Mouse (Mus musculus) C2C12 (cell line): ENCODE measurements at regions not wholly inside any gene's neighbourhood (a gene's known extent, or its start where the extent isn't known, plus 50 kb on each side); places are given as distances from the start of the nearest gene placed in this dataset.

Experiments
- H3K27me3 ChIP-seq: one replicate; pipeline ENCODE4 v1.6.1; 2011; ENCODE audit not compliant: control insufficient read depth, insufficient read depth, insufficient read length
- H3K36me3 ChIP-seq: one replicate; pipeline ENCODE4 v1.6.1; 2011; ENCODE audit not compliant: control insufficient read depth, insufficient read depth
- H3K4me3 ChIP-seq: one replicate; pipeline ENCODE4 v1.5.1; 2011; ENCODE audit warnings: mild to moderate bottlenecking, control low read depth; ENCODE audit not compliant: poor library complexity, insufficient read depth, severe bottlenecking
- H3K79me2 ChIP-seq: one replicate; pipeline ENCODE4 v1.6.1; 2011; ENCODE audit not compliant: control insufficient read depth, insufficient read depth
- H3K79me3 ChIP-seq: one replicate; pipeline ENCODE4 v1.6.1; 2011; ENCODE audit warnings: low read depth, control low read depth
- H3ac ChIP-seq: one replicate; pipeline ENCODE3; 2011; ENCODE audit warnings: low read depth; ENCODE audit not compliant: control insufficient read depth, insufficient read length
- CEBPB ChIP-seq: IDR thresholded peaks from one replicate; pipeline ENCODE4 v1.6.1; 2011; ENCODE audit warnings: low read depth, mild to moderate bottlenecking, control low read depth, moderate library complexity
- CTCF ChIP-seq: IDR thresholded peaks from one replicate; pipeline ENCODE4 v1.5.1; 2011; ENCODE audit not compliant: control insufficient read depth, insufficient read depth, insufficient read length
- FOSL1 ChIP-seq: IDR thresholded peaks from one replicate; pipeline ENCODE4 v1.8.0; 2011; ENCODE audit warnings: mild to moderate bottlenecking, low read length; ENCODE audit not compliant: poor library complexity, insufficient read depth, severe bottlenecking
- MAX ChIP-seq: IDR thresholded peaks from one replicate; pipeline ENCODE4 v1.6.1; 2011; ENCODE audit warnings: mild to moderate bottlenecking, control low read depth
- MYOD1 ChIP-seq: IDR thresholded peaks from one replicate; pipeline ENCODE4 v1.6.1; 2011; ENCODE audit warnings: low read depth; ENCODE audit not compliant: control insufficient read depth, insufficient read length
- MYOG ChIP-seq: IDR thresholded peaks from one replicate; pipeline ENCODE4 v1.6.1; 2011; ENCODE audit not compliant: control insufficient read depth, insufficient read length; ENCODE audit errors: extremely low read depth
- USF1 ChIP-seq: IDR thresholded peaks from one replicate; pipeline ENCODE4 v1.6.1; 2011; ENCODE audit warnings: low read depth, mild to moderate bottlenecking, control low read depth, moderate library complexity

DNA sequence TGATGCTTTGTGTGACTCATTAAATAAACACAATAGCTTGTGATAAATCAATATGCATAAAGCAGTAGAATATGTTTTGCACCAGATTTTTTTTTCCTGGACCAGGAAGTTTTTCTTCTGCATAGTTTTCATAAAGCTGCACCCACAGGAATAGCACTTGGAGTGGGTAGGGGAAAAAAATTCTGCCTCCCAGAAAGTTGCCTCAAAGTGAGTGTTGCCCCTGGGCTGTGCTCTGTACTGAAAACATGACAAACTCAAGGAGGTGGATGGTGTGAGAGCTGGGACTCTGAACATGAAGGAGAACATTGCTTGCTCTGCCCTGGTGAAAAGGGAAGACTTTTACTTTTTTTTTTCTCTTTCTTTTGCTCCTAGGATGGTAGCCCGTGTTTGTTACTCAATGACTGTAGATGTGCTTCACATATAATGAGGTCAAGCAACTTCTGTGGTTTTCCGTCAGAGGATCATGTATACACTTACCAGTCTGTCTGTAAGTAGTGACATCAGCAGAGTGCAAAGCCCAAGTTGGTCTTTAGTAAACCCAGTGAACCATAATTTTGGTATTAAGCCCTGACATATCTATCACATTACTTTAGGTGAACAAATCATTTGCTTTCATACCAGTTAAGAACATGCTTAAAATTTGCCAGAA is 164.1 kb upstream of the Lcorl start:
- no peaks in the 10 kb centered on the region for H3K27me3 ChIP-seq
- TF ChIP-seq FOSL1 = no peak
- no peak for TF ChIP-seq MYOG
- TF ChIP-seq MYOD1 = no peak
- H3K36me3 ChIP-seq = no peaks in the 10 kb centered on the region
- H3K79me3 ChIP-seq = no peaks in the 10 kb centered on the region
- no peaks in the 10 kb centered on the region for H3K79me2 ChIP-seq
- H3K4me3 ChIP-seq = no peak overlapping the region
- H3ac ChIP-seq = no peak overlapping the region

DNA sequence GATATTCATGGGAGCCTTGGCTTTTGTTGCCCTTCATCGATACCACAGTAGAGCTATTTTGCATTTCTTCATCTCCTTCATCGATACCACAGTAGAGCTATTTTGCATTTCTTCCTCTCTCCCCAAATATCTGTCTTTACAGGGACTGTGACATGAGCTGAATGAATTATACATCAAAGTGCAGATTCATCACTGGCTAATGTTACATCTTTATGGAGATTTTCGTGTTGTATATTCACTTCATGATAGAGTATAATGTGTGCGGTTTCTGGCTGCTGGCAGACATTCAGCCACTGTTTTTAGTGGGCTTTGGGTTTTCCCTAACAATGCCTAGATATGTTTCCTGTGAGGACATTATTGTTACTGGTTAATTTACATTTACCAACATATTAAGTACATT is 162.8 kb upstream of the Lcorl start:
- Histone ChIP-seq H3K36me3 (no peaks in the 10 kb centered on the region), H3K27me3 (no peaks in the 10 kb centered on the region), H3K79me3 (no peaks in the 10 kb centered on the region), H3K4me3 (no peak overlapping the region), H3ac (no peak overlapping the region), H3K79me2 (no peaks in the 10 kb centered on the region)
- TF ChIP-seq CTCF = no peak
- TF ChIP-seq USF1 = no peak
- no peak for TF ChIP-seq MAX
- TF ChIP-seq FOSL1 = no peak
- no peak for TF ChIP-seq CEBPB

DNA sequence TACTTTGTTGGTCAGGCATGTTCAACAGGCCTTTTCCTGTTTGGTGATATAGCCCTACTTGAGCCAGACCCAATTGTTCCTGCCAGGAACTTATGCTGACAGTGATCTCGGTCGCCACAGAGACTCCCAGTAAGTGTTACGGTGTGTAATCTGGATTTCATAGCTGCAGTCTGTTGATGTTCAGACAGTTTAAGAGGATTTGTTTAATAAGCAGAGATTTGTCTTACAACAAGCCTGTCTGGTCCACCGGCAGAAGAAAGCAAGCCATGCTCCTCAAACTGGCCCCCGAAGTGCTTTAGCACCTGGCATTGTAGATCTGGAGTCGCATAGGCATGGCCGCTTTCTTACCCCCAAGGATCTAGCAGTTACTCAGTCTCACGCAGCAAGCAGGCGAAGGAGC is 150.0 kb upstream of the Lcorl start:
- Histone ChIP-seq H3K79me3 (no peaks in the 10 kb centered on the region), H3K36me3 (no peaks in the 10 kb centered on the region), H3ac (no peak overlapping the region), H3K4me3 (no peak overlapping the region), H3K79me2 (no peaks in the 10 kb centered on the region), H3K27me3 (peaks cover 3% of the 10 kb centered on the region)
- TF ChIP-seq MYOD1 (no peak), USF1 (no peak), CTCF (no peak), CEBPB (no peak), MYOG (no peak), MAX (no peak), FOSL1 (no peak)

DNA sequence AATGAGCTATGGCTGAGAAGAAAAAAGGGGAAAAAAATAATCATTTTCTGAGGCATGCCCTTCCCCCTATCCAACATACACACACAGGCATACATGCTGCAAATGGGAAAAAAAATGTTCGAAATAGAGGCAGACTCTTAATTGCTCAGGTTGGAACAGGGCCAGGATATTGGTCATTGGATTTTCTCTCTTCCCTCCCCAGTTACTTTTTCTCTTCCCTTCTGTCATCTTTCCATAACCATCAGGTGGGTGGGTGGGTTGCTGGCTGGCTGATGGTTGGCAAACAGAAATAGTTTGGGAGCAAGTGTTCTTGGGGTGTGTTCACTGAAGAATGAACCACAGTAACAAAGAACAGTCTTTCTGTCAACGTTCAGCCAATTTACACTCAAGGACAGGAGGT is 149.3 kb upstream of the Lcorl start:
- H3K79me2 ChIP-seq = no peaks in the 10 kb centered on the region
- no peak overlapping the region for H3ac ChIP-seq
- H3K36me3 ChIP-seq = no peaks in the 10 kb centered on the region
- no peak overlapping the region for H3K4me3 ChIP-seq
- H3K79me3 ChIP-seq = no peaks in the 10 kb centered on the region
- TF ChIP-seq MYOG (no peak), CEBPB (no peak), USF1 (no peak), MYOD1 (no peak), CTCF (no peak), FOSL1 (no peak), MAX (no peak)
- peaks cover 3% of the 10 kb centered on the region for H3K27me3 ChIP-seq

DNA sequence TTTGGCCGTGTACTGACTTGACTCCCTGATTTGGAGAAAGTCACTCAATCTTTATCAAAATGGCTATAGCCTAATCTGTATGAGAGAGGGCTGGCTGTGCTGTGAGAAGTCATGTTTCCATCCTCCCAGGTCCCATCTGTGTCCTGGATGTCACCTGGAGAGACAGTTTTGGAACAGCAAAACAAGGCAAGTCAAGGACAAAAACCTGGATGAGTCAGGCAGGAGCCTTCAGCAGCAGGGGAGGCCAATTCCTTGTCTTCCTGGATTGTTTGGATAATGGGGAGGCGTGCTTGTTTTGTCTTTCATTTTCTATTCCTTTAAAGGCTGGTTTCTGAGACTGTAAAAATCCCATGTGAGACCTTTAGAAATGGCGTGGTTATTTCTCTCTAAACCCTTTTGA is 148.8 kb upstream of the Lcorl start:
- TF ChIP-seq MAX = no peak
- TF ChIP-seq CTCF = no peak
- TF ChIP-seq FOSL1 = no peak
- no peak for TF ChIP-seq CEBPB
- no peak for TF ChIP-seq MYOG
- no peak for TF ChIP-seq USF1
- TF ChIP-seq MYOD1 = no peak
- no peaks in the 10 kb centered on the region for H3K79me2 ChIP-seq
- no peak overlapping the region for H3ac ChIP-seq
- H3K4me3 ChIP-seq = no peak overlapping the region
- H3K27me3 ChIP-seq = peaks cover 3% of the 10 kb centered on the region
- no peaks in the 10 kb centered on the region for H3K36me3 ChIP-seq
- H3K79me3 ChIP-seq = no peaks in the 10 kb centered on the region

DNA sequence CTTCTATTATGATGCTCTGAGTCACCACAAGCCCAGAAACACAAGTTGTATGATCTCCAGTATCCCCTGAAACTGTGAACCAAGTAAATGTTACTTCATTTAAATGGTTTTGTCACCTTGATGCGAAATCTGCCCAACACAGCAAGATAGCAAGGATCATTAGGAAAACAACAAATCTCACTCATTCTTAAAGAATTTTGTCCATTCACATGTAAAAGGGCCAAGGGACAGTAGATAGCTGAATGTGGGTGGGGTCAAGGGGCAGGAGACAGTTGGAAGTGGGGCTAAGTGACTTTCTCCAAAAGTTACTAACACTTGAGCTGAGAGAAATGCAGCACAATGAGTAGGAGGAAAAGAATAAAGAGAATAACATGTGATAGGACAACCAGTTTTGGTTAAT is 148.2 kb upstream of the Lcorl start:
- no peak for TF ChIP-seq MAX
- no peak for TF ChIP-seq FOSL1
- TF ChIP-seq MYOG = no peak
- no peak for TF ChIP-seq CEBPB
- TF ChIP-seq CTCF = no peak
- no peak for TF ChIP-seq MYOD1
- TF ChIP-seq USF1 = no peak
- H3K36me3 ChIP-seq = no peaks in the 10 kb centered on the region
- no peaks in the 10 kb centered on the region for H3K79me2 ChIP-seq
- H3K4me3 ChIP-seq = no peak overlapping the region
- no peaks in the 10 kb centered on the region for H3K79me3 ChIP-seq
- peaks cover 3% of the 10 kb centered on the region for H3K27me3 ChIP-seq
- no peak overlapping the region for H3ac ChIP-seq
